Mouse (Mus musculus) megakaryocyte-erythroid progenitor cell, adult 5-6 weeks (primary cell): ENCODE data around the gene Cela3b. TPM values are rescaled to one million over a fixed set of nuclear protein-coding genes. Genes with fewer than 3 reads are reported as not detected.

Experiments
- ATAC-seq: replicated peaks from 2 replicates; pipeline ENCODE4 v1.8.0; 2016; ENCODE audit warnings: mild to moderate bottlenecking, inconsistent platforms; ENCODE audit not compliant: severe bottlenecking, poor library complexity, low FRiP score, low TSS enrichment
- total RNA-seq, 2 experiments: library from RNA; stranded (forward) in 1 of 2; stranded (reverse) in 1 of 2; fragments of 200-1000, 215-1000 nt in 1 of 2; fragments of >200 nt in 1 of 2; fragmentation: Nextera tagmentation in 1 of 2; gene quantifications; 2 replicates each; pipeline ENCODE4 v1.2.3; 2014 to 2017

The Cela3b gene
- total RNA-seq, 2 experiments from 2014 or later, result not detected

- ATAC-seq, result no peak
These were observed 50.6 kb downstream of the Cela3b start for GRCm38 (mm10) chr4:137379713-137380255.

DNA sequence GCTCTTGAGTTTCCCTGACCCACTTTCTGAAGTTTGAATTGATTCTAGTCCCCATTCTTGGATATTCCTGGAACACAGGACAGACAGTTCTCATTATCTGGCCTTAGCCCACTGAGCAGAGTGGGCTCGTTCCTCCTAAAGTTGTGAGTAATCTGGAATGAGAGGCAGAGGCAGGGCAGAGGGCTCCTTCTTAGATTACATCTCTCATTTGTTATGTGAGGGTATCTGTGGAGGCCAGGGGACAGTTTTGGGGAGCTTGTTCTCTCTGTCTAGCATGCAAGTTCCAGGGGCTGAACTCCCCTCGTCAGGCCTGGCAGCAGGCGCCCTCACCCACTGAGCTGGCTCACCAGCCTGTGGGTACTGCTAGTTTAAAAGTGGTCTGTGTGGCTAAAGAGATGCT, 51.3 kb downstream of the Cela3b start:
- no peak for ATAC-seq

DNA sequence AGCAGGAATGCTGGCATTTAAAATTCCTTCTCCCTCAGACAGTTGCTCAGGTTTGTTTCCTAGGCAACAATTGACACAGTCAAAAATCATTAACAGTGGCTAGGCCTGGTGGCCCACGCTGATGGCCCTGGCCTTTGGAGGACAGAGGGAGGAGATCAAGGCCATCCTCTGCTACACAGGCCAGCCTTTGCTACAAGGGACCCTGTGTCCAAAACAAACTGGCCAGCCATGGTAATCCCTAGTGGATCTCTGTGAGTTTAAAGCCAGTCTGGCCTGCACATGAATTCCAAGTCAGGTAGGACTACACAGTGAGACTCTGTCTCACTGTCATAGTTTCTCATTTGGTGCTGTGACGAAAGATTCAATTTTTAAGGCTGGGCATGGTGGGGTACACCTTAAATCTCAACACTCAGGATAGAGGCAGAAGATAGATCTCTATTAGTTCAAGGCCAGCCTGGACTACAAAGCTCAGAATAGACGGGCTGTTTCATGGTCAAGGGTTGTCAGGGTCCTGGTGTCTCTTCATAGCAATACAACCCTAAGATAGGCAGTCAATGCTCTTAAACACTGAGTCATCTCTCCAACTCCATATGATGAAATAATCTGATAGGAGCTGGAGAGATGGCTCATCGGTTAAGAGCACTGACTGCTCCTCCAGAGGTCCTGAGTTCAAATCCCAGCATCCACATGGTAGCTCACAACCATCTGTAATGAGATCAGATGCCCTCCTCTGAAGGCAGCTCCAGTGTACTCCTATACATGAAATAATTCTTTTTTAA, 52.6 kb downstream of the Cela3b start:
- no peak for ATAC-seq

- no peak for ATAC-seq
These were observed 53.6 kb downstream of the Cela3b start for GRCm38 (mm10) chr4:137376778-137377177.

DNA sequence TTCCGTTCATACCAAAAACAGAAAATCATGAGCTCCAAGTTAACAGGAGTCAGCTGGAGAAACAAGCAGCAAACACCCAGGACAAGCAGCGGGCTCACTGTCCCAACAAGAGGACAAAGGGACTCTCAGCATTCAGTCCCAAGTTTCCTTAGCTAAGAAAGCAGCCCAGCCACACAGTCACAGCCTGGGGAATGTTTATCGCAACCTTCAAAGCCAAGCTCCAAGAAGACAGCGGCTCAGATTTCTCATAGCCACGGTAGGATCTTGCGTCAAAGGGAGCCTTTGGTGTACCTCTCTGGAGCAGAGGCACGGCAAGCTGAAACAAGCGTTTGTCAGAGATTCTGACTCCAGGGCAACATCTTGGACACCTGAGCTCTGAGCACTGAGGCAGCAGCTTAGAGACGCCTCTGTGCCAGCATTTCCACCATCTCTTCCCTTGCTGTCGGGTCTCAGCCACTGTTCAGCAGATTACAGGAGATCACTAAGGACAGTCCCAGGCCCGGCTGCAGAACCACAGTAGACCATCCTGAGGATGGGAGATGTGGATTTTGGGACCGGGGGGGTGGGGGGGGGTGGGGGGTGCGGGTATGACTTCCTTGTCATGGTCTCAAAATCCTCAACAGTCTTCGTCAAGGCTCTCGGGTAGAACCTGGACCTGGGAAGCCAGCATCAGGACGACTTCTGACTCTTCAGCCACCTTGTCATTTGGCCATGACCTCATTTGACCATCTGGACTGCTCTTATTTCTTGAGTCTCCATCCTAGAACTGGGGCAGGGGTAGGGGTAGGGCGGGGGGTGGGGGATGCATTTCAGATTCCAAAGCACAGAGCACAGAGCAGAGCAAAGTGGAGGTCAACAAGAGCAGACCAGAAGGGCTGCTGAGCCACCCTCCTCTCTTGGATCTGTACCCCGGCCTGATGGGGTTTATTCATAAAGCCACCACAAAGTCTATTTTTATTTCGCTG, 54.7 kb downstream of the Cela3b start:
- no peak for ATAC-seq

DNA sequence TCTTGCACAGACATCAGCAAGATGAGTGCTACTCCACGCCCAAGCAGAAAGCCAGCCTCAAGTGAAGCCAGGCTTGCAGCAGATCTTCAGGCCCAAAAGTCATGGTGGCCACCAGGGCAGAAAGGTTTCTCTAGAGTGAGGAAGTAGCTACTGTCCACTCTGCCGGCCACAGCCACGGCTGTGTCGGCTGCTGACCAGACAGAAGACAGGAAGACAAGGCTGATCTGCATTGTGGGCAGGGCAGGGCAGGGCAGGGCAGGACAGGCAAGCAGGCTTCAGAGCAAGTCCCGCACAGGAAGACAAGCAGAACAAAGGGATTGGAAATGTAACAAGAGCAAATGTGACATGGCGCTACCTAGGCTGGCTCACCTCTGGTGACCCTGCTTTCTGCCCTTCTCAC, 56.6 kb downstream of the Cela3b start:
- no peak for ATAC-seq

- no peak for ATAC-seq
These were observed 58.5 kb downstream of the Cela3b start for GRCm38 (mm10) chr4:137371596-137372523.

Other genes starting within 250 kb of the Cela3b start
- gene Wnt4, start 153.1 kb downstream of the Cela3b start, total RNA-seq (2014; fragmentation: Nextera tagmentation), result not detected in 2 replicates
- gene Wnt4, start 153.1 kb downstream of the Cela3b start, total RNA-seq (2017), result not detected in 2 replicates
- gene Cdc42, start 72.8 kb downstream of the Cela3b start, total RNA-seq (2014; fragmentation: Nextera tagmentation), result 264 and 276 TPM in 2 replicates
- gene Cdc42, start 72.8 kb downstream of the Cela3b start, total RNA-seq (2017), result 406 and 434 TPM in 2 replicates
- not detected in 2 replicates for gene Cela3a, start 20.7 kb downstream of the Cela3b start, total RNA-seq (2014; fragmentation: Nextera tagmentation)
- not detected in 2 replicates for gene Cela3a, start 20.7 kb downstream of the Cela3b start, total RNA-seq (2017)
- gene 1700013G24Rik, start 22.7 kb upstream of the Cela3b start, total RNA-seq (2014; fragmentation: Nextera tagmentation), result not detected in 2 replicates
- gene 1700013G24Rik, start 22.7 kb upstream of the Cela3b start, total RNA-seq (2017), result not detected in 2 replicates
- 0.22 TPM in 1 of 2 replicates, not detected in the other for gene Hspg2, start 38.2 kb upstream of the Cela3b start, total RNA-seq (2014; fragmentation: Nextera tagmentation)
- not detected in 2 replicates for gene Hspg2, start 38.2 kb upstream of the Cela3b start, total RNA-seq (2017)
- not detected in 2 replicates for gene Ldlrad2, start 144.0 kb upstream of the Cela3b start, total RNA-seq (2014; fragmentation: Nextera tagmentation)
- gene Ldlrad2, start 144.0 kb upstream of the Cela3b start, total RNA-seq (2017), result not detected in 2 replicates
- gene Usp48, start 163.2 kb upstream of the Cela3b start, total RNA-seq (2014; fragmentation: Nextera tagmentation), result 172 and 208 TPM in 2 replicates
- gene Usp48, start 163.2 kb upstream of the Cela3b start, total RNA-seq (2017), result 185 and 213 TPM in 2 replicates
- 0.45 and 2.3 TPM in 2 replicates for gene Rap1gap, start 234.2 kb upstream of the Cela3b start, total RNA-seq (2014; fragmentation: Nextera tagmentation)
- gene Rap1gap, start 234.2 kb upstream of the Cela3b start, total RNA-seq (2017), result 0.57 TPM in 1 of 2 replicates, not detected in the other